Mouse (Mus musculus): ENCODE data around the gene Atp6v1f.
A peak's percentile ranks its signal among the peaks of the same experiment; 100 is the strongest.

Gene Atp6v1f

GRCm38 (mm10) chr6:29463388-29463787 is 4.1 kb upstream of the Atp6v1f start:
- DNase-seq, result no peak

GRCm38 (mm10) chr6:29468851-29469250 is 1.3 kb downstream of the Atp6v1f start:
- no peak for DNase-seq

GRCm38 (mm10) chr6:29471137-29471536 is 3.6 kb downstream of the Atp6v1f start, which contains the start of gene Atp6v1fnb:
Atp6v1fnb (plus strand) TSS chr6:29471437.
- no peak for DNase-seq

GRCm38 (mm10) chr6:29473941-29474691 is 6.6 kb downstream of the Atp6v1f start:
- peak; percentile 87 for DNase-seq

- DNase-seq, result no peak
Measured at GRCm38 (mm10) chr6:29474736-29475135, 7.2 kb downstream of the Atp6v1f start.

- no peak for DNase-seq
Measured at GRCm38 (mm10) chr6:29482691-29483090, 15.2 kb downstream of the Atp6v1f start.

GRCm38 (mm10) chr6:29484716-29485559 is 17.4 kb downstream of the Atp6v1f start:
- peak; percentile 15 for DNase-seq

- no peak for DNase-seq
Measured at GRCm38 (mm10) chr6:29485951-29486350, 18.4 kb downstream of the Atp6v1f start.

- DNase-seq, result no peak
Measured at GRCm38 (mm10) chr6:29494101-29494500, 26.6 kb downstream of the Atp6v1f start.

- DNase-seq, result no peak
Measured at GRCm38 (mm10) chr6:29496270-29496669, 28.8 kb downstream of the Atp6v1f start.

GRCm38 (mm10) chr6:29497791-29498190 is 30.3 kb downstream of the Atp6v1f start:
- DNase-seq, result no peak

GRCm38 (mm10) chr6:29500177-29500576 is 32.7 kb downstream of the Atp6v1f start:
- DNase-seq, result no peak

GRCm38 (mm10) chr6:29500810-29501209 is 33.3 kb downstream of the Atp6v1f start:
- no peak for DNase-seq

GRCm38 (mm10) chr6:29501599-29501998 is 34.1 kb downstream of the Atp6v1f start:
- DNase-seq, result no peak

GRCm38 (mm10) chr6:29505493-29505892 is 38.0 kb downstream of the Atp6v1f start:
- DNase-seq, result no peak

- no peak for DNase-seq
Measured at GRCm38 (mm10) chr6:29506834-29507233, 39.3 kb downstream of the Atp6v1f start.

GRCm38 (mm10) chr6:29507447-29508309 is 40.2 kb downstream of the Atp6v1f start, which contains the start of gene Kcp:
Kcp (minus strand) TSS chr6:29507952.
- no peak for DNase-seq

GRCm38 (mm10) chr6:29509086-29509485 is 41.6 kb downstream of the Atp6v1f start:
- DNase-seq, result no peak

- DNase-seq, result no peak
Measured at GRCm38 (mm10) chr6:29513284-29513683, 45.8 kb downstream of the Atp6v1f start.

- DNase-seq, result peak; percentile 69
Measured at GRCm38 (mm10) chr6:29517139-29517538, 49.6 kb downstream of the Atp6v1f start.
